Mouse (Mus musculus) hindbrain, postnatal 0 days (tissue): ENCODE measurements at regions not wholly inside any gene's neighbourhood (a gene's known extent, or its start where the extent isn't known, plus 50 kb on each side); places are given as distances from the start of the nearest gene placed in this dataset.

Experiments
- ATAC-seq: fragments of 200-750 bp; cut with Nextera tagmentation; 2 replicates; pipeline ENCODE4 v1.8.0; 2017; ENCODE audit warnings: mild to moderate bottlenecking, moderate TSS enrichment, moderate library complexity
- DNase-seq: peaks from one replicate; pipeline ENCODE4 v3.0.0-alpha.2; 2015; ENCODE audit warnings: low spot score
- H3K27ac ChIP-seq: fragments of 300-500 bp; sonication (generic); 2 replicates; pipeline ENCODE4 v1.5.1; 2014; ENCODE audit warnings: mild to moderate bottlenecking
- H3K27me3 ChIP-seq: fragments of 300-500 bp; sonication (generic); 2 replicates; pipeline ENCODE4 v1.6.1; 2014; ENCODE audit warnings: low read length, mixed read lengths; ENCODE audit not compliant: insufficient read depth
- H3K36me3 ChIP-seq: fragments of 300-500 bp; sonication (generic); 2 replicates; pipeline ENCODE4 v1.6.1; 2014; ENCODE audit warnings: low read length, mixed read lengths; ENCODE audit not compliant: insufficient read depth
- H3K4me1 ChIP-seq: fragments of 300-500 bp; sonication (generic); 2 replicates; pipeline ENCODE4 v1.6.1; 2014; ENCODE audit warnings: antibody characterized with exemption, low read length, mixed read lengths; ENCODE audit not compliant: insufficient read depth
- H3K4me2 ChIP-seq: fragments of 300-500 bp; sonication (generic); 2 replicates; pipeline ENCODE4 v1.6.1; 2014; ENCODE audit warnings: low read depth, mild to moderate bottlenecking, low read length, moderate library complexity, mixed read lengths
- H3K4me3 ChIP-seq: fragments of 300-500 bp; sonication (generic); 2 replicates; pipeline ENCODE4 v1.5.1; 2014; ENCODE audit warnings: low read length
- H3K9ac ChIP-seq: fragments of 300-500 bp; sonication (generic); replicated peaks from 2 replicates; pipeline ENCODE4 v1.6.1; 2014; ENCODE audit warnings: mild to moderate bottlenecking, low read length, moderate library complexity, mixed read lengths
- H3K9me3 ChIP-seq: fragments of 300-500 bp; sonication (generic); 2 replicates; pipeline ENCODE4 v1.6.1; 2016; ENCODE audit warnings: low read length, mixed read lengths
- CTCF ChIP-seq: IDR thresholded peaks from 2 replicates; pipeline ENCODE4 v1.5.1; 2016; ENCODE audit warnings: antibody characterized with exemption, control low read depth, low read depth
- WGBS: fragments of 180-500 bp; shearing (Covaris S2); extraction: QIAGEN DNeasy Blood & Tissue Kit; methylation state at CpG from one replicate; pipeline ENCODE4 v1.1.7; 2014; 5-methylcytosine and 5-hydroxymethylcytosine counted together

- H3K27me3 ChIP-seq = no peaks in the 10 kb centered on the region
- H3K36me3 ChIP-seq = no peaks in the 10 kb centered on the region
- no peaks in the 10 kb centered on the region for H3K9me3 ChIP-seq
- TF ChIP-seq CTCF = no peak
- WGBS = 30% methylated on average over 3 of the region's 3 CpGs
- H3K4me2 ChIP-seq = no peak overlapping the region
- no peak overlapping the region for H3K27ac ChIP-seq
- no peak for ATAC-seq
- DNase-seq = no peak
- no peak overlapping the region for H3K4me3 ChIP-seq
- H3K4me1 ChIP-seq = no peaks in the 10 kb centered on the region
- no peak overlapping the region for H3K9ac ChIP-seq
Measured at GRCm38 (mm10) chr10:111748482-111748881, 224.0 kb upstream of the Krr1 start.

- H3K9ac ChIP-seq = no peak overlapping the region
- no peak overlapping the region for H3K4me3 ChIP-seq
- H3K36me3 ChIP-seq = no peaks in the 10 kb centered on the region
- no peak overlapping the region for H3K4me2 ChIP-seq
- no peaks in the 10 kb centered on the region for H3K9me3 ChIP-seq
- DNase-seq = no peak
- 82% methylated on average over 2 of the region's 2 CpGs for WGBS
- no peak overlapping the region for H3K27ac ChIP-seq
- H3K4me1 ChIP-seq = no peaks in the 10 kb centered on the region
- H3K27me3 ChIP-seq = no peaks in the 10 kb centered on the region
- ATAC-seq = no peak
- TF ChIP-seq CTCF = no peak
Measured at GRCm38 (mm10) chr10:111753646-111754045, 218.8 kb upstream of the Krr1 start.

DNA sequence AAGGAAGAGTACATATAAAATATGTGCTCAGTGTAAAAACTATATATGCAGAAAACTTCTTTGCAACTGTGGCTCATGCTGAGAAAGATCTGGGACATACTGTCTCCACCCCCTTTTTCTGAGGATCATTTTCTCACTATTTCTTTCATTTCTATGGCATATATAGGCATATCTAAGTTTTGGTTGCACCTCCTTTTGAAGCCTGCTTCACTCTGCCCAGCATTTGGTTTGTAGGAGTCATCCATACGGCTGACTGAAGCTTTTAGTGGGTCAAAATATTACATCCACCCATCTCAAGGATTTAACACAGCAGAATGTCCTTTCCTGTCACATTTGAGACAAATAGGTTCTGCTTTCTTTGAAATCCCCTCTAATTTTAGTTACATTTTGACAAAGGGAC is 216.5 kb upstream of the Krr1 start:
- Histone ChIP-seq H3K27ac (no peak overlapping the region), H3K4me1 (no peaks in the 10 kb centered on the region), H3K4me2 (no peak overlapping the region), H3K36me3 (no peaks in the 10 kb centered on the region), H3K27me3 (no peaks in the 10 kb centered on the region), H3K4me3 (no peak overlapping the region), H3K9me3 (no peaks in the 10 kb centered on the region), H3K9ac (no peak overlapping the region)
- WGBS = 83% methylated on average over 1 of the region's 1 CpGs
- DNase-seq = no peak
- ATAC-seq = no peak
- no peak for TF ChIP-seq CTCF

DNA sequence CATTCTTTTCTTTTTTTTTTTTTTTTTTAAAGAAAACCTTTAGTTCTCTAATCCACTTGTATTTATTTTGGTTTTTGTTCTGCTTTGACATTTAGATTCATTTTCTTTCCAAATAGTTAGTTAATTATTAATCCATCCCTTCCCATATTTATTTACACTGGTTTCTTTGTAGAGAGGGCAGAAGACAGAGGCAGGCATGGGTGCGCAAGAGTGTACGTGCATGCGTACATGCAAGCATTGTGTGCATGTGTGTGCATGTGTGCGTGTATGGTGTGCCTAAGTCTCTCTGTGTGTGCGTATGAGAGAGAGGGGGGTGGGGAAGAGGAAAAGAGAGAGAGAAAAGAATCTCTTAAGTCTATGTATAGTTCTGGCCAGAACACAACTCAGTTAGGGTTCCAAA is 215.9 kb upstream of the Krr1 start:
- Histone ChIP-seq H3K4me1 (no peaks in the 10 kb centered on the region), H3K27me3 (no peaks in the 10 kb centered on the region), H3K36me3 (no peaks in the 10 kb centered on the region), H3K9me3 (no peaks in the 10 kb centered on the region), H3K4me2 (no peak overlapping the region), H3K9ac (no peak overlapping the region), H3K4me3 (no peak overlapping the region), H3K27ac (no peak overlapping the region)
- ATAC-seq (no peak), DNase-seq (no peak)
- TF ChIP-seq CTCF = no peak
- WGBS = 91% methylated on average over 5 of the region's 5 CpGs

DNA sequence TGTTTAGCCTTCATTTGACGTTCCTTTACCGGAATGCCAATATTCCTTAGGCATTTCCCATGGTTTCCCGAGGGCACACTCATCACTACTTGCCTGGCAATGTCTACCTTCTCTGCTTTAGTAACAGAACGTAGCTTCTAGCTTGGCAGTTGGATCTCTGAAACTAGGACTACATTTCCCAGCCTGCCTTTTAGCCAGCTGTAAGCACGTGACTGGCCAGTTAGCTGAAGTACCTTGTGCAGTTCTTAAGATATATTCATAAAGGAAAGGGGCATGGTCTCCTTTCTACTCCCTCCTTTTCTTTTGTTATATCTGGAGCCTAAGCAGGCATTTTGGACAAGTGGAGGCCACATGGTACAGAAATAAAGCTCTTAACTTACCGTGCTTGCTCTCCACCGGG is 214.8 kb upstream of the Krr1 start:
- H3K4me3 ChIP-seq = no peak overlapping the region
- 77% methylated on average over 7 of the region's 7 CpGs for WGBS
- no peak for TF ChIP-seq CTCF
- H3K9me3 ChIP-seq = no peaks in the 10 kb centered on the region
- no peaks in the 10 kb centered on the region for H3K36me3 ChIP-seq
- H3K4me1 ChIP-seq = no peaks in the 10 kb centered on the region
- ATAC-seq (peak; percentile 49; the same call in 1 of the 2 replicates), DNase-seq (peak; percentile 39)
- no peak overlapping the region for H3K4me2 ChIP-seq
- no peak overlapping the region for H3K27ac ChIP-seq
- H3K9ac ChIP-seq = no peak overlapping the region
- H3K27me3 ChIP-seq = no peaks in the 10 kb centered on the region

- no peak overlapping the region for H3K27ac ChIP-seq
- H3K27me3 ChIP-seq = no peaks in the 10 kb centered on the region
- H3K9me3 ChIP-seq = no peaks in the 10 kb centered on the region
- H3K4me3 ChIP-seq = no peak overlapping the region
- H3K36me3 ChIP-seq = no peaks in the 10 kb centered on the region
- TF ChIP-seq CTCF = no peak
- H3K4me2 ChIP-seq = no peak overlapping the region
- no peaks in the 10 kb centered on the region for H3K4me1 ChIP-seq
- no peak overlapping the region for H3K9ac ChIP-seq
- DNase-seq (no peak), ATAC-seq (no peak)
- 94% methylated on average over 3 of the region's 3 CpGs for WGBS
Measured at GRCm38 (mm10) chr10:111759505-111759904, 213.0 kb upstream of the Krr1 start.

DNA sequence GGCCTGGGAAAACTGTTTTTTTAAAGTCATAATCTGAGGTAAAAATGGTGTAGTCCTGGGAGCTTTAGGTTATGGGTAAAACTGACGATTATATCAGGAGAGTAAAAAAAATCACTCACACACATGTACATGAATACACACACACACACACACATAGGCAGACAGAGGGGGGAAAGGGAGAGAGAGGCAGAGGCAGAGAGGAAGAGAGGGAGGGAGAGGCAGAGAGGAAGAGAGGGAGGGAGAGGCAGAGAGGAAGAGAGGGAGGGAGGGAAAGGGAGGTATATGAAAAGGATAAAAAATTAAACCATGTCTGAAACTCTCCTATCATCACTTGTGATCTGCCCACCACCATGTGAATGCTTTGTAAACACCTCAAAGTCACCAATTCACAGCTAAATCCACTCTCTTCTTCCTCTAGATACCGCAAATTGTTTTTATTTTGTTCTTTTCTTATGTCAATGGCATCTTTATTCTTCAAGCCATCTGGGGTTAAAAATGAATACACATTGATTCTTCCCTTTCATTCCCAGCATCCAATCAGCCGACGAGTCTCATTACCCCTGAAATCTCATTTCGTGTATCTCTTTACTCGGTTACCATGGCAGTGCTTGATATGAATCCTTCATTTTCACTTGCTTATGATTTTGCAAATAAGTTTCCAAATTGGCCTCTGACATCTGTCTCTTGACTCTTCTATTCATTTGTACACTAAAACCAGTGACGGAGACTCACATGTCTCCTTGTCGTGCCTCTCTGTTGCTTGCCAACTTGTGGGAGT is 209.5 kb upstream of the Krr1 start:
- Histone ChIP-seq H3K4me2 (no peak overlapping the region), H3K27ac (no peak overlapping the region), H3K9ac (no peak overlapping the region), H3K4me3 (no peak overlapping the region), H3K27me3 (no peaks in the 10 kb centered on the region), H3K4me1 (peaks cover 4% of the 10 kb centered on the region; the same call in 1 of the 2 replicates), H3K36me3 (no peaks in the 10 kb centered on the region), H3K9me3 (no peaks in the 10 kb centered on the region)
- 67% methylated on average over 8 of the region's 8 CpGs for WGBS
- DNase-seq (no peak), ATAC-seq (no peak)
- TF ChIP-seq CTCF = no peak
